Mouse (Mus musculus) CD8-positive naive resting alpha-beta T cell, adult 57 days (primary cell): ENCODE results near the gene Khdc3. TPM values are rescaled to one million over a fixed set of nuclear protein-coding genes. Genes with fewer than 3 reads are reported as not detected.

Experiments
- total RNA-seq: library from RNA; stranded (reverse); gene quantifications from one replicate; pipeline ENCODE4 v1.2.4, GENCODE M21; 2023

Khdc3 gene
- total RNA-seq: 5.0 TPM

GRCm38 (mm10) chr9:73101536-73101935 lies at the start of gene Khdc3:
TSS of gene Khdc3 (plus strand) at chr9:73101836.

DNA sequence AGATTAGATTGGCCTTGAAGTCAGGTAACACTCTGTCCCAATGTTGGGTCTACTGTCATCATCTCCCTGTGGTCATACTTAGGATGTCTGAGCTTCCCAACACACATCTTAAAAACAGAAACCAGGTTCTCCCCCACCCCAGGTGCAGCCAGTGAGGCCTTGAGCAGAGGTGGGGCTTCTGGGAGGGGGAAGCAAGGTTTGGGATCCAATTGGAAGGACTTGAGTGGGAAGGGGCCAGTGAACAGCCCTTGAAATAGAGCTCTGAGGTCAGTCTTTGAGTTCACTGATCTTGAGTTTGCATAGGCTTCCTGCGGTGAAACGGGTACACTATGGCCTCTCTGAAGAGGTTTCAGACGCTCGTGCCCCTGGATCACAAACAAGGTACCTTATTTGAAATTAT lies 545 bp downstream of the Khdc3 start, which contains the start of gene Gm20509:
Gene Gm20509, plus strand, starts transcription at position 290 of the 400 bp plus-strand sequence.

GRCm38 (mm10) chr9:73112919-73113906 lies 11.6 kb downstream of the Khdc3 start, which contains the start of gene Rsl24d1:
TSS of gene Rsl24d1 (plus strand) at chr9:73113426.

Other genes starting within 250 kb of the Khdc3 start
- gene Pygo1, start 176.2 kb upstream of the Khdc3 start, total RNA-seq: not detected
- 4.0 TPM for gene Dyx1c1, start 143.1 kb upstream of the Khdc3 start, total RNA-seq
- gene Gm44503, start 143.0 kb upstream of the Khdc3 start, total RNA-seq: not detected
- 6.6 TPM for gene Ccpg1os, start 116.5 kb upstream of the Khdc3 start, total RNA-seq
- 135 TPM for gene Ccpg1, start 116.4 kb upstream of the Khdc3 start, total RNA-seq
- 13.0 TPM for gene Pigb, start 61.5 kb upstream of the Khdc3 start, total RNA-seq
- gene Rab27a, start 57.0 kb upstream of the Khdc3 start, total RNA-seq: 37.5 TPM
- gene Gm20509, start 634 bp downstream of the Khdc3 start, total RNA-seq: not detected
- 62.8 TPM for gene Rsl24d1, start 11.6 kb downstream of the Khdc3 start, total RNA-seq